Mouse (Mus musculus) granulocyte monocyte progenitor cell, adult 5-6 weeks (primary cell): Measurements from ENCODE around the gene Med4. TPM values are rescaled to one million over a fixed set of nuclear protein-coding genes. Genes with fewer than 3 reads are reported as not detected.
A peak's percentile ranks its signal among the peaks of the same experiment; 100 is the strongest.

Experiments
- ATAC-seq: replicated peaks from 2 replicates; pipeline ENCODE4 v1.8.0; 2016; ENCODE audit warnings: mild to moderate bottlenecking, moderate TSS enrichment, inconsistent platforms; ENCODE audit not compliant: poor library complexity, severe bottlenecking
- total RNA-seq, 2 experiments: library from RNA; stranded (forward) in 1 of 2; stranded (reverse) in 1 of 2; fragments of 200-712, 200-1000 nt in 1 of 2; fragments of >200 nt in 1 of 2; fragmentation: Nextera tagmentation in 1 of 2; gene quantifications; 2 replicates each; pipeline ENCODE4 v1.2.3; 2014 to 2017

Gene Med4
- total RNA-seq, 2 experiments from 2014 or later = 51.8 to 63.7 TPM

- ATAC-seq = peak; percentile 98
These were observed 42.7 kb downstream of the Med4 start for GRCm38 (mm10) chr14:73552341-73553121.

GRCm38 (mm10) chr14:73553122-73553696 lies 43.4 kb downstream of the Med4 start:
- no peak for ATAC-seq

Other genes starting within 250 kb of the Med4 start
- gene Rb1, start 184.2 kb upstream of the Med4 start, total RNA-seq (2014; fragmentation: Nextera tagmentation) = 25.4 and 34.8 TPM in 2 replicates
- gene Rb1, start 184.2 kb upstream of the Med4 start, total RNA-seq (2017) = 16.2 and 18.7 TPM in 2 replicates
- 834 and 975 TPM in 2 replicates for gene Itm2b, start 124.7 kb upstream of the Med4 start, total RNA-seq (2014; fragmentation: Nextera tagmentation)
- 1,023 and 1,048 TPM in 2 replicates for gene Itm2b, start 124.7 kb upstream of the Med4 start, total RNA-seq (2017)
- 56.4 and 79.2 TPM in 2 replicates for gene Sucla2, start 15.3 kb downstream of the Med4 start, total RNA-seq (2014; fragmentation: Nextera tagmentation)
- 94.7 and 131 TPM in 2 replicates for gene Sucla2, start 15.3 kb downstream of the Med4 start, total RNA-seq (2017)
- gene Nudt15, start 38.2 kb downstream of the Med4 start, total RNA-seq (2014; fragmentation: Nextera tagmentation) = 0.09 and 4.1 TPM in 2 replicates
- 5.3 and 5.6 TPM in 2 replicates for gene Nudt15, start 38.2 kb downstream of the Med4 start, total RNA-seq (2017)
- not detected in 2 replicates for gene Gm21750, start 151.2 kb downstream of the Med4 start, total RNA-seq (2014; fragmentation: Nextera tagmentation)
- gene Gm21750, start 151.2 kb downstream of the Med4 start, total RNA-seq (2017) = not detected in 2 replicates